Mouse (Mus musculus): ENCODE data around the gene Pax2. TPM values are rescaled to one million over a fixed set of nuclear protein-coding genes. Genes with fewer than 3 reads are reported as not detected.

Gene Pax2
- polyA plus RNA-seq, 1 experiment from 2014 or later = 11.9 TPM

GRCm38 (mm10) chr19:44752056-44752940 lies 3.5 kb upstream of the Pax2 start:
- 2% methylated on average over 31 of the region's 31 CpGs for WGBS
- ATAC-seq = no peak
- Histone ChIP-seq H3K9ac (ENCODE audit: low read depth, low read length) (no peak overlapping the region), H3K27me3 (replicated peaks; ENCODE audit: control insufficient read depth, insufficient read depth, low read length) (peaks cover 65% of the 10 kb centered on the region), H3K4me2 (ENCODE audit: low read length) (peak overlapping the region; percentile 20), H3K4me3 (ENCODE audit: low read length) (no peak overlapping the region), H3K27ac (ENCODE audit: low read depth, low read length) (0 out of 2 replicates have a peak overlapping the region, but pooled peaks have one; percentile 26), H3K4me1 (ENCODE audit: control insufficient read depth, insufficient read depth, low read depth, low read length) (peaks cover 16% of the 10 kb centered on the region; the same call in 1 of the 2 replicates), H3K36me3 (ENCODE audit: control insufficient read depth, insufficient read depth, low read length) (no peaks in the 10 kb centered on the region), H3K9me3 (ENCODE audit: control insufficient read depth, low read length) (no peaks in the 10 kb centered on the region)

GRCm38 (mm10) chr19:44753361-44753760 lies 2.5 kb upstream of the Pax2 start:
- WGBS = 1% methylated on average over 14 of the region's 14 CpGs
- Histone ChIP-seq H3K27me3 (replicated peaks; ENCODE audit: control insufficient read depth, insufficient read depth, low read length) (peaks cover 55% of the 10 kb centered on the region), H3K4me2 (ENCODE audit: low read length) (peak overlapping the region; percentile 25; the same call in 1 of the 2 replicates), H3K4me1 (ENCODE audit: control insufficient read depth, insufficient read depth, low read depth, low read length) (peaks cover 16% of the 10 kb centered on the region; the same call in 1 of the 2 replicates), H3K4me3 (ENCODE audit: low read length) (no peak overlapping the region), H3K36me3 (ENCODE audit: control insufficient read depth, insufficient read depth, low read length) (no peaks in the 10 kb centered on the region), H3K27ac (ENCODE audit: low read depth, low read length) (peak overlapping the region; percentile 39; the same call in 1 of the 2 replicates), H3K9ac (ENCODE audit: low read depth, low read length) (no peak overlapping the region), H3K9me3 (ENCODE audit: control insufficient read depth, low read length) (no peaks in the 10 kb centered on the region)
- ATAC-seq = no peak

GRCm38 (mm10) chr19:44754461-44755377 lies 1.1 kb upstream of the Pax2 start:
- H3K36me3 ChIP-seq (ENCODE audit: control insufficient read depth, insufficient read depth, low read length) = no peaks in the 10 kb centered on the region
- peaks cover 16% of the 10 kb centered on the region; the same call in 1 of the 2 replicates for H3K4me1 ChIP-seq (ENCODE audit: control insufficient read depth, insufficient read depth, low read depth, low read length)
- H3K9ac ChIP-seq (ENCODE audit: low read depth, low read length) = peak overlapping the region; percentile 14; the same call in 1 of the 2 replicates
- peak overlapping the region; percentile 46; the same call in 1 of the 2 replicates for H3K27ac ChIP-seq (ENCODE audit: low read depth, low read length)
- peak overlapping the region; percentile 48 for H3K4me3 ChIP-seq (ENCODE audit: low read length)
- peak overlapping the region; percentile 62 for H3K4me2 ChIP-seq (ENCODE audit: low read length)
- peaks cover 47% of the 10 kb centered on the region for H3K27me3 ChIP-seq (replicated peaks; ENCODE audit: control insufficient read depth, insufficient read depth, low read length)
- WGBS = under 1% methylated on average over 16 of the region's 16 CpGs
- H3K9me3 ChIP-seq (ENCODE audit: control insufficient read depth, low read length) = no peaks in the 10 kb centered on the region
- ATAC-seq = no peak

GRCm38 (mm10) chr19:44755378-44755692 lies 510 bp upstream of the Pax2 start:
- Histone ChIP-seq H3K9ac (ENCODE audit: low read depth, low read length) (peak overlapping the region; percentile 58; the same call in 1 of the 2 replicates), H3K4me3 (ENCODE audit: low read length) (peak overlapping the region; percentile 48), H3K27ac (ENCODE audit: low read depth, low read length) (peak overlapping the region; percentile 80), H3K9me3 (ENCODE audit: control insufficient read depth, low read length) (no peaks in the 10 kb centered on the region), H3K36me3 (ENCODE audit: control insufficient read depth, insufficient read depth, low read length) (no peaks in the 10 kb centered on the region), H3K4me1 (ENCODE audit: control insufficient read depth, insufficient read depth, low read depth, low read length) (peaks cover 16% of the 10 kb centered on the region; the same call in 1 of the 2 replicates), H3K27me3 (replicated peaks; ENCODE audit: control insufficient read depth, insufficient read depth, low read length) (peaks cover 45% of the 10 kb centered on the region), H3K4me2 (ENCODE audit: low read length) (peak overlapping the region; percentile 62)
- ATAC-seq = no peak
- 0% methylated on average over 13 of the region's 13 CpGs for WGBS

GRCm38 (mm10) chr19:44756421-44757230 lies 781 bp downstream of the Pax2 start:
- H3K27ac ChIP-seq (ENCODE audit: low read depth, low read length) = peak overlapping the region; percentile 81
- H3K4me1 ChIP-seq (ENCODE audit: control insufficient read depth, insufficient read depth, low read depth, low read length) = peaks cover 16% of the 10 kb centered on the region; the same call in 1 of the 2 replicates
- peak overlapping the region; percentile 62 for H3K4me2 ChIP-seq (ENCODE audit: low read length)
- H3K27me3 ChIP-seq (replicated peaks; ENCODE audit: control insufficient read depth, insufficient read depth, low read length) = peaks cover 41% of the 10 kb centered on the region
- ATAC-seq = peak; percentile 87
- H3K9me3 ChIP-seq (ENCODE audit: control insufficient read depth, low read length) = no peaks in the 10 kb centered on the region
- H3K9ac ChIP-seq (ENCODE audit: low read depth, low read length) = peak overlapping the region; percentile 62
- WGBS = under 1% methylated on average over 54 of the region's 71 CpGs
- no peaks in the 10 kb centered on the region for H3K36me3 ChIP-seq (ENCODE audit: control insufficient read depth, insufficient read depth, low read length)
- peak overlapping the region; percentile 48 for H3K4me3 ChIP-seq (ENCODE audit: low read length)

- Histone ChIP-seq H3K4me1 (ENCODE audit: control insufficient read depth, insufficient read depth, low read depth, low read length) (peaks cover 16% of the 10 kb centered on the region; the same call in 1 of the 2 replicates), H3K4me3 (ENCODE audit: low read length) (peak overlapping the region; percentile 48), H3K4me2 (ENCODE audit: low read length) (peak overlapping the region; percentile 62), H3K36me3 (ENCODE audit: control insufficient read depth, insufficient read depth, low read length) (no peaks in the 10 kb centered on the region), H3K27ac (ENCODE audit: low read depth, low read length) (peak overlapping the region; percentile 81), H3K27me3 (replicated peaks; ENCODE audit: control insufficient read depth, insufficient read depth, low read length) (peaks cover 42% of the 10 kb centered on the region), H3K9me3 (ENCODE audit: control insufficient read depth, low read length) (no peaks in the 10 kb centered on the region), H3K9ac (ENCODE audit: low read depth, low read length) (peak overlapping the region; percentile 62)
- ATAC-seq = no peak
- under 1% methylated on average over 34 of the region's 38 CpGs for WGBS
These were observed 1.5 kb downstream of the Pax2 start for GRCm38 (mm10) chr19:44757231-44757871.

GRCm38 (mm10) chr19:44758846-44759245 lies 3.0 kb downstream of the Pax2 start:
- H3K36me3 ChIP-seq (ENCODE audit: control insufficient read depth, insufficient read depth, low read length) = no peaks in the 10 kb centered on the region
- peaks cover 45% of the 10 kb centered on the region for H3K27me3 ChIP-seq (replicated peaks; ENCODE audit: control insufficient read depth, insufficient read depth, low read length)
- ATAC-seq = no peak
- peaks cover 16% of the 10 kb centered on the region; the same call in 1 of the 2 replicates for H3K4me1 ChIP-seq (ENCODE audit: control insufficient read depth, insufficient read depth, low read depth, low read length)
- H3K4me3 ChIP-seq (ENCODE audit: low read length) = peak overlapping the region; percentile 39
- no peaks in the 10 kb centered on the region for H3K9me3 ChIP-seq (ENCODE audit: control insufficient read depth, low read length)
- H3K9ac ChIP-seq (ENCODE audit: low read depth, low read length) = peak overlapping the region; percentile 6; the same call in 1 of the 2 replicates
- H3K27ac ChIP-seq (ENCODE audit: low read depth, low read length) = peak overlapping the region; percentile 55
- WGBS = under 1% methylated on average over 28 of the region's 28 CpGs
- peak overlapping the region; percentile 27 for H3K4me2 ChIP-seq (ENCODE audit: low read length)

All from hindbrain, embryonic 16.5 days (tissue).